Mouse (Mus musculus) liver, adult 2 months (tissue): ENCODE measurements around the gene Aicda.
"Not testable (repeated sequence)": the region's sequence is repeated elsewhere in the genome, so short reads cannot be mapped to it uniquely, and the experiment has no call there.

ENCODE experiments used
- CTCF ChIP-seq: fragments of 200-500 bp; IDR thresholded peaks from 2 replicates; pipeline ENCODE4 v1.5.1; 2011; ENCODE audit warnings: low read depth, low read length, control low read depth
- POLR2A ChIP-seq: fragments of 200-500 bp; IDR thresholded peaks from 2 replicates; pipeline ENCODE4 v1.6.1; 2011; ENCODE audit warnings: low read length, control low read depth; ENCODE audit not compliant: insufficient read depth; ENCODE audit errors: extremely low read depth

GRCm38 (mm10) chr6:122575037-122575436 lies 21.4 kb downstream of the Aicda start:
- TF ChIP-seq POLR2A, CTCF: not testable (repeated sequence)
